Mouse (Mus musculus) CH12.LX (cell line): ENCODE measurements at regions not wholly inside any gene's neighbourhood (a gene's known extent, or its start where the extent isn't known, plus 50 kb on each side); places are given as distances from the start of the nearest gene placed in this dataset.

Experiments
- CTCF ChIP-seq, 2 experiments: IDR thresholded peaks in 1 of 2; conservative IDR thresholded peaks in 1 of 2; 2 replicates each; pipeline ENCODE4 v1.5.1; 2011 to 2012; ENCODE audit warnings: low read depth in 2 of 2, low read length in 2 of 2, improper control_type of control experiment in 1 of 2, inconsistent platforms in 1 of 2, mild to moderate bottlenecking in 1 of 2, moderate library complexity in 1 of 2
- ETS1 ChIP-seq: conservative IDR thresholded peaks from 2 replicates; pipeline ENCODE4 v1.6.1; 2012; ENCODE audit warnings: low read depth, mild to moderate bottlenecking, inconsistent platforms, low read length, improper control_type of control experiment, moderate library complexity
- NRF1 ChIP-seq: IDR thresholded peaks from 2 replicates; pipeline ENCODE4 v1.6.1; 2014; ENCODE audit warnings: low read depth, mild to moderate bottlenecking, inconsistent platforms, low read length, improper control_type of control experiment, moderate library complexity
- UBTF ChIP-seq: IDR thresholded peaks from 2 replicates; pipeline ENCODE4 v1.6.1; 2012; ENCODE audit warnings: low read depth, mild to moderate bottlenecking, inconsistent platforms, low read length, improper control_type of control experiment, moderate library complexity

GRCm38 (mm10) chr10:119099092-119099792, 140.6 kb downstream of the Cand1 start:
- no peak for TF ChIP-seq NRF1
- no peak for TF ChIP-seq UBTF
- no peak for TF ChIP-seq ETS1
- no peak for TF ChIP-seq CTCF (conservative IDR thresholded peaks at IDR 0.05 in 1 of 2, IDR thresholded peaks at IDR 0.05 in 1 of 2; ENCODE audit: low read depth in 2 of 2, low read length in 2 of 2)
